Mouse (Mus musculus) c-Kit-negative CD71-positive TER-119-positive erythroid progenitor cells, embryonic 14.5 days (primary cell): ENCODE measurements around the gene Homer3.

Experiments used
- DNase-seq: peaks from one replicate; pipeline ENCODE4 v3.0.0-alpha.2; 2013; ENCODE audit warnings: low read depth, low spot score

Homer3 gene

GRCm38 (mm10) chr8:70282603-70283135, at the start of gene Homer3:
Homer3 (plus strand) TSS chr8:70282827.
- no peak for DNase-seq

- DNase-seq = no peak
Measured at GRCm38 (mm10) chr8:70233606-70234005, 49.0 kb upstream of the Homer3 start.

- DNase-seq = peak; percentile 96
Measured at GRCm38 (mm10) chr8:70234080-70234780, 48.4 kb upstream of the Homer3 start, which contains the start of the genes Sugp2 and Armc6. Sugp2 (plus strand) TSS chr8:70234226. Armc6 (minus strand) TSS chr8:70234466.

DNA sequence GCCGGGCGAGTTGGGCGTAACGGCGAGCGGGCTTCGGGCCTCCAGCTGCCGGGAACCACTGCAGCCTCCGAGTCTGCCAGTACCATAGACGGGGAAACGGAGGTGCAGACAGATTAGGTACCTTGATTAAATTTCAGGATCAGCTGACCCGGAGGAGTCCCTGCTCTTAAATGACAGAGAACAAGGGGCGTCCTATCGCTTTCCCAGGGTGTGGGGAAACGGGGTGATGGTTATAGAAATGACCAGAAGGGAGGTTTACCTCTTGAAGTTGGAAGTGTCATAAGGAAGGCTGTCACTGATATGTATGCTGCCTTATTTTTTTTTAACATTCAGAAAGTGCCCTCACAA, 47.9 kb upstream of the Homer3 start:
- no peak for DNase-seq

- DNase-seq = no peak
Measured at GRCm38 (mm10) chr8:70237842-70238241, 44.8 kb upstream of the Homer3 start.

DNA sequence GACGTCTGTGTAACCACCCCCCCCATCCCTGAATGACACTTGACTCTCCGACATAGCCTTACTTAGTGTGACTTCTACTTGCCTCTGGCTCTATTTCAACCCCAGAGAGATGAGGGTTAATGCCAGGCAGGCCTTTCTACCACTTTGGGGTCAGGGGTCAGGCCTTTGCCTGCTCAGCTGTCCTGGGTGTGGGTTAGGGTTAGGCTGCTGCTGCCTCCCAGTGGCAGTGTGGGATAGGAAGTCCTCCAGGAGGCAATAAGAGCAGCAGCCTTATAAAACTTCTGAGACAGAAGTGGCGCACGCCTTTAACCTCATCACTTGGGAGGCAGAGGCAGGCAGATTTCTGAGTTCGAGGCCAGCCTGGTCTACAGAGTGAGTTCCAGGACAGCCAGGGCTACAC, 42.0 kb upstream of the Homer3 start:
- no peak for DNase-seq

- no peak for DNase-seq
Measured at GRCm38 (mm10) chr8:70246622-70247021, 36.0 kb upstream of the Homer3 start.

DNA sequence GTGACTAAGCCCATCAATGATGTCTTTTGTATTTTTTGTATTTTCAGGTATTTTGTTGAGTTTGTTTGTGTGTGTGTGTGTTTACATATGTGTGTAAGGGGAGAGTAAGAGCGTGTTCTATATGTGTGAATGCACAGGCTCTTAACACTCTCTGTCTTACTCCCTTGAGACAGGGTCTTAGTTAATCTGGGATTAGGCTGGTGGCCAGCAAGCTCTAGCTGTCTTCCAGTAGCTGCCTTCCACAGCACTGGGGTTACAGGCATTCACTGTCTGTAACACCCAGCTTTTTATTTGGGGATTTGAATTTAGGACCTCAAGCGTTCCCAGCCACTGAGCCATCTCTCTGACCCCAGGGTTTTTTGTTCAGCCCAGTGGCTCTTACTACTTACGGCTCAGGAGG, 34.8 kb upstream of the Homer3 start:
- DNase-seq = no peak

GRCm38 (mm10) chr8:70254628-70255027, 28.0 kb upstream of the Homer3 start:
- no peak for DNase-seq

- no peak for DNase-seq
Measured at GRCm38 (mm10) chr8:70257456-70257855, 25.2 kb upstream of the Homer3 start.

GRCm38 (mm10) chr8:70258600-70258999, 24.0 kb upstream of the Homer3 start:
- DNase-seq = no peak

DNA sequence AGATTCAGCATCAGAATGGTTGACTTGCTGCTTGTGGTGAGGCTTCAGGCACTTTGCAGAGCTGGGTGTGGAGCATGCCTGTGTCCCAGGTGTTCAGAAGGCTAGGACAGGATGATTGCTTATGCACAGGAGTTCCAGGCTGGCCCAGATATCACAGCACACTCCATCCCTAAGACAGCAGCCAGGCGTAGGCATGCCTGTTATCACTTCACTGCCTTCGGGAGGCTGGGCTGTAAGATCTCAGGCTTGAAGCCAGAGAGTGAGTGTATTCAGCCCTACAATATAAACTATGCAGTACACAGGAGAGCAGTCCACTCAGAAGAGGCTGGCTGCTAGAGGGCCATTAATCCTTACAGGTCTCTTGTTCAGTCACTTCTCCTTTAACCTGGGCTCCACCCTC, 23.6 kb upstream of the Homer3 start:
- DNase-seq = no peak

DNA sequence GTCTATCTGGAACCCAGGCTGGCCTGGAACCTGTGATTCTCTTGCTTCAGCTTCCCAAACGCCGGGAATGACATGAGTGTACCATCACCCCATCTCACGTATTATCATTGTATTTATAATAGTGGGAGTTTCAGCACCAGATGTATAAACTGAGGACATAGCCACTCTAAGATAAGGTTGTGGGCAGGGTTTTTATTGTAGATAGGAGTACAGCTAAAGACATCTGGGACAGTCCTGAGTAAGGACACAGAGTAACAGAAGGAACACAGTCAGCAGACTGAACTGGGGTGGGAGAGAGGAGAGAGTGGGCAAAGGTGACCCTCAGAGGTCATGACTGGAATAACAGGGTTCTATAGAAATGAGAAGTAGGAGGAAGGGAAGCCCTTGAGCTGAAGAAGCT, 15.0 kb upstream of the Homer3 start:
- no peak for DNase-seq

GRCm38 (mm10) chr8:70268311-70268710, 14.3 kb upstream of the Homer3 start:
- DNase-seq = no peak

DNA sequence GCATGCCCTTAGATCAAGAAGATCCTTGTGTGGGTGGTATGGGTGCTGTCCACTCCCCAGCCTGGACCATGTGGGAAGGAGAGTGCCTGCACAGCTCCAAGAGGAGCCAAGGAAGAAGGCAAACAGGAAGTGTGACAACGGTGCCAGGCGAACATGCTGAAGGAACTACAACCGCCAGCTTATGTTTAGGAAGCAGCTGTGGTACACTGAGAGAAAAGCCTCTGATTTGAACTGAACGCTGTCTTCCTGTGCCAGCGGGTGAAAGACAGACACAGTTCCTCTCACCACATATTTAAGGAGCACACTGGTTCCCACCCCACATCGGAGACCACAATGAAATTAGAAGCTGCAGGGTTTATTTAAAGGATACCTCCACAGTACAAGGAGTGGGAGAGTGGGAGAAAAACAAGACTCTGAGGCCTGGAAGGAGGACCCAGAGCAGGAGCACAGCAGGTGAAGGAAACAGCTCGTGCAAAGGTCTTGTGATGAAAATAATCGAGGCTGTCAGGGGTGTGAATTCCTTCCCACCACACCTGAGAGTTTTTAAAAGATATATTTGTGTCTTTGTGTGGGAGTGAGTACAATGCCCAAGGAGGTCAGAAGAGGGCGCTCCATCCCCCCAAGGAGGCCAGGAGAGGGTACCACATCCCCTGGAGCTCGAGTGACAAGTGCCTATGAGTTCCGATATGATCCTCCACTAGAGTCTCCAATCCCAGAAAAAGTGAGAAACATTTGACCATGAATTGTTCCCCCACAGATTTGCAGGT, 13.6 kb upstream of the Homer3 start:
- DNase-seq = no peak

GRCm38 (mm10) chr8:70272949-70273348, 9.7 kb upstream of the Homer3 start:
- peak; percentile 70 for DNase-seq

DNA sequence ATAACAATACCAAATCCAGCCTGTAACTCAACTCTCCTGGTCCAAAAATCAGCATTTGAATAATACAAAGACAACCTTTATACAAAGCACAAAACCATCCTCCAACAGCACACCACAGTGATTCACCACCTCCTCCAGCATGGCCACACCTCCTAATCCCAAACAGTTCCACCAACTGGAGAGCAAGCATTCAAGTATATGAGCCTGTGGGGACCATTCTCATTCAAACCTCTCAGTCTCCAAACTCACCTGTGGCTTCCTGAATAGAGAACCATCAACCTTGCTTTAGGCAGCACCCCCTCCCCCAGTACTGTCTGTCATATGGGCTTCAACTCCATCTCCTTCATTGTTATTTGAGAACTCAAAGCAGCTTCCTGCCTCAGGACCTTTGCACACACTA, 8.3 kb upstream of the Homer3 start:
- no peak for DNase-seq

GRCm38 (mm10) chr8:70276476-70276875, 6.2 kb upstream of the Homer3 start:
- no peak for DNase-seq

- no peak for DNase-seq
Measured at GRCm38 (mm10) chr8:70278175-70278574, 4.5 kb upstream of the Homer3 start.

- DNase-seq = no peak
Measured at GRCm38 (mm10) chr8:70279266-70279665, 3.4 kb upstream of the Homer3 start.

- no peak for DNase-seq
Measured at GRCm38 (mm10) chr8:70281001-70281400, 1.6 kb upstream of the Homer3 start.

- no peak for DNase-seq
Measured at GRCm38 (mm10) chr8:70283136-70284077, 780 bp downstream of the Homer3 start.
